Mouse (Mus musculus): ENCODE measurements at regions not wholly inside any gene's neighbourhood (a gene's known extent, or its start where the extent isn't known, plus 50 kb on each side); places are given as distances from the start of the nearest gene placed in this dataset.
"Not testable (repeated sequence)": the region's sequence is repeated elsewhere in the genome, so short reads cannot be mapped to it uniquely, and the experiment has no call there.

GRCm38 (mm10) chr5:100299141-100299540, 116.9 kb downstream of the Sec31a start:
- Histone ChIP-seq H3K36me3 (ENCODE audit: control insufficient read depth, insufficient read depth, low read length, poor library complexity, severe bottlenecking) (no peaks in the 10 kb centered on the region), H3K9me3 (ENCODE audit: control insufficient read depth, insufficient read depth, low read depth, low read length) (no peaks in the 10 kb centered on the region), H3K27ac (ENCODE audit: insufficient read depth, low read depth, low read length, poor library complexity, severe bottlenecking) (no peak overlapping the region), H3K4me1 (ENCODE audit: control insufficient read depth in 2 of 2, insufficient read depth in 2 of 2, low read length in 2 of 2, poor library complexity in 1 of 2) (no peaks in the 10 kb centered on the region), H3K4me3 (ENCODE audit: insufficient read depth in 1 of 2, low read depth in 1 of 2, low read length in 2 of 2, poor library complexity in 1 of 2, severe bottlenecking in 1 of 2) (no peak overlapping the region), H3K9ac (ENCODE audit: insufficient read depth, low read depth, low read length, poor library complexity, severe bottlenecking) (no peak overlapping the region)
- no peak for TF ChIP-seq CHD2 (IDR thresholded peaks at IDR 0.05; ENCODE audit: low read depth, low read length)
- no peak for DNase-seq (ENCODE audit: low read depth, low spot score)
- in situ Hi-C loops (cut with MboI; ENCODE audit: low sequenced_read_pairs in 2 of 2, unreplicated experiment in 2 of 2): no loop called here

GRCm38 (mm10) chr5:100294189-100294588, 121.8 kb downstream of the Sec31a start:
- in situ Hi-C loops (cut with MboI; ENCODE audit: low sequenced_read_pairs in 2 of 2, unreplicated experiment in 2 of 2): no loop called here

GRCm38 (mm10) chr5:100280215-100280614, 120.6 kb upstream of the Tmem150c start:
- Histone ChIP-seq H3K4me3 (ENCODE audit: insufficient read depth in 1 of 2, low read depth in 1 of 2, low read length in 2 of 2, poor library complexity in 1 of 2, severe bottlenecking in 1 of 2) (no peak overlapping the region), H3K27ac (ENCODE audit: insufficient read depth, low read depth, low read length, poor library complexity, severe bottlenecking) (no peak overlapping the region), H3K9ac (ENCODE audit: insufficient read depth, low read depth, low read length, poor library complexity, severe bottlenecking) (no peak overlapping the region), H3K36me3 (ENCODE audit: control insufficient read depth, insufficient read depth, low read length, poor library complexity, severe bottlenecking) (no peaks in the 10 kb centered on the region), H3K4me1 (ENCODE audit: control insufficient read depth in 2 of 2, insufficient read depth in 2 of 2, low read length in 2 of 2, poor library complexity in 1 of 2) (no peaks in the 10 kb centered on the region), H3K9me3 (ENCODE audit: control insufficient read depth, insufficient read depth, low read depth, low read length) (no peaks in the 10 kb centered on the region)
- in situ Hi-C loops (cut with MboI; ENCODE audit: low sequenced_read_pairs in 2 of 2, unreplicated experiment in 2 of 2): no loop called here
- TF ChIP-seq MAFK (IDR thresholded peaks at IDR 0.05; ENCODE audit: insufficient read depth, low read depth, low read length): no peak
- TF ChIP-seq ZNF384 (IDR thresholded peaks at IDR 0.05; ENCODE audit: low read depth, low read length): no peak
- TF ChIP-seq HCFC1 (IDR thresholded peaks at IDR 0.05; ENCODE audit: borderline replicate concordance, insufficient read depth, low read length): no peak
- no peak for TF ChIP-seq CHD2 (IDR thresholded peaks at IDR 0.05; ENCODE audit: low read depth, low read length)
- no peak for TF ChIP-seq ZC3H11A (IDR thresholded peaks at IDR 0.05; ENCODE audit: borderline replicate concordance, low read depth, low read length)
- no peak for DNase-seq (ENCODE audit: low read depth, low spot score)

More at GRCm38 (mm10) chr5:100294189-100294588, 121.8 kb downstream of the Sec31a start:
- TF ChIP-seq ZC3H11A (IDR thresholded peaks at IDR 0.05; ENCODE audit: borderline replicate concordance, low read depth, low read length): no peak
- no peak for TF ChIP-seq MAFK (IDR thresholded peaks at IDR 0.05; ENCODE audit: insufficient read depth, low read depth, low read length)
- TF ChIP-seq HCFC1 (IDR thresholded peaks at IDR 0.05; ENCODE audit: borderline replicate concordance, insufficient read depth, low read length): no peak
- TF ChIP-seq ZNF384 (IDR thresholded peaks at IDR 0.05; ENCODE audit: low read depth, low read length): no peak
- no peak for TF ChIP-seq CHD2 (IDR thresholded peaks at IDR 0.05; ENCODE audit: low read depth, low read length)
- DNase-seq (ENCODE audit: low read depth, low spot score): no peak
- Histone ChIP-seq H3K9me3 (ENCODE audit: control insufficient read depth, insufficient read depth, low read depth, low read length) (no peaks in the 10 kb centered on the region), H3K4me1 (ENCODE audit: control insufficient read depth in 2 of 2, insufficient read depth in 2 of 2, low read length in 2 of 2, poor library complexity in 1 of 2) (no peaks in the 10 kb centered on the region), H3K9ac (ENCODE audit: insufficient read depth, low read depth, low read length, poor library complexity, severe bottlenecking) (no peak overlapping the region), H3K4me3 (ENCODE audit: insufficient read depth in 1 of 2, low read depth in 1 of 2, low read length in 2 of 2, poor library complexity in 1 of 2, severe bottlenecking in 1 of 2) (no peak overlapping the region), H3K27ac (ENCODE audit: insufficient read depth, low read depth, low read length, poor library complexity, severe bottlenecking) (no peak overlapping the region), H3K36me3 (ENCODE audit: control insufficient read depth, insufficient read depth, low read length, poor library complexity, severe bottlenecking) (no peaks in the 10 kb centered on the region)

GRCm38 (mm10) chr5:100279474-100279873, 119.9 kb upstream of the Tmem150c start:
- TF ChIP-seq MAFK (IDR thresholded peaks at IDR 0.05; ENCODE audit: insufficient read depth, low read depth, low read length) (no peak), CHD2 (IDR thresholded peaks at IDR 0.05; ENCODE audit: low read depth, low read length) (no peak), HCFC1 (IDR thresholded peaks at IDR 0.05; ENCODE audit: borderline replicate concordance, insufficient read depth, low read length) (no peak), ZNF384 (IDR thresholded peaks at IDR 0.05; ENCODE audit: low read depth, low read length) (no peak), ZC3H11A (IDR thresholded peaks at IDR 0.05; ENCODE audit: borderline replicate concordance, low read depth, low read length) (no peak)
- H3K27ac ChIP-seq (ENCODE audit: insufficient read depth, low read depth, low read length, poor library complexity, severe bottlenecking): no peak overlapping the region
- H3K9me3 ChIP-seq (ENCODE audit: control insufficient read depth, insufficient read depth, low read depth, low read length): no peaks in the 10 kb centered on the region
- H3K36me3 ChIP-seq (ENCODE audit: control insufficient read depth, insufficient read depth, low read length, poor library complexity, severe bottlenecking): no peaks in the 10 kb centered on the region
- H3K9ac ChIP-seq (ENCODE audit: insufficient read depth, low read depth, low read length, poor library complexity, severe bottlenecking): no peak overlapping the region
- no peaks in the 10 kb centered on the region for H3K4me1 ChIP-seq (ENCODE audit: control insufficient read depth in 2 of 2, insufficient read depth in 2 of 2, low read length in 2 of 2, poor library complexity in 1 of 2)
- H3K4me3 ChIP-seq (ENCODE audit: insufficient read depth in 1 of 2, low read depth in 1 of 2, low read length in 2 of 2, poor library complexity in 1 of 2, severe bottlenecking in 1 of 2): peak overlapping the region in 1 of 2 experiments; percentile 48; a peak in 2 of 4 replicates
- in situ Hi-C loops (cut with MboI; ENCODE audit: low sequenced_read_pairs in 2 of 2, unreplicated experiment in 2 of 2): no loop called here
- DNase-seq (ENCODE audit: low read depth, low spot score): no peak

- H3K9me3 ChIP-seq (ENCODE audit: control insufficient read depth, insufficient read depth, low read depth, low read length): no peaks in the 10 kb centered on the region
- in situ Hi-C loops (cut with MboI; ENCODE audit: low sequenced_read_pairs in 2 of 2, unreplicated experiment in 2 of 2): no loop called here
- H3K4me3 ChIP-seq (ENCODE audit: insufficient read depth in 1 of 2, low read depth in 1 of 2, low read length in 2 of 2, poor library complexity in 1 of 2, severe bottlenecking in 1 of 2): no peak overlapping the region
- H3K9ac ChIP-seq (ENCODE audit: insufficient read depth, low read depth, low read length, poor library complexity, severe bottlenecking): no peak overlapping the region
- no peak for TF ChIP-seq MAFK (IDR thresholded peaks at IDR 0.05; ENCODE audit: insufficient read depth, low read depth, low read length)
- no peak for TF ChIP-seq ZC3H11A (IDR thresholded peaks at IDR 0.05; ENCODE audit: borderline replicate concordance, low read depth, low read length)
- no peak for TF ChIP-seq CHD2 (IDR thresholded peaks at IDR 0.05; ENCODE audit: low read depth, low read length)
- no peak overlapping the region for H3K27ac ChIP-seq (ENCODE audit: insufficient read depth, low read depth, low read length, poor library complexity, severe bottlenecking)
- H3K36me3 ChIP-seq (ENCODE audit: control insufficient read depth, insufficient read depth, low read length, poor library complexity, severe bottlenecking): no peaks in the 10 kb centered on the region
- H3K4me1 ChIP-seq (ENCODE audit: control insufficient read depth in 2 of 2, insufficient read depth in 2 of 2, low read length in 2 of 2, poor library complexity in 1 of 2): peaks cover 0 to 2% of the 10 kb centered on the region in 2 experiments; a peak in 1 of 4 replicates
- DNase-seq (ENCODE audit: low read depth, low spot score): no peak
Measured at GRCm38 (mm10) chr5:100274674-100275073, 115.1 kb upstream of the Tmem150c start.

GRCm38 (mm10) chr5:100271975-100272374, 112.4 kb upstream of the Tmem150c start:
- H3K4me1 ChIP-seq (ENCODE audit: control insufficient read depth in 2 of 2, insufficient read depth in 2 of 2, low read length in 2 of 2, poor library complexity in 1 of 2): peaks cover 0 to 10% of the 10 kb centered on the region in 2 experiments; a peak in 1 of 4 replicates

More at GRCm38 (mm10) chr5:100271975-100272374, 112.4 kb upstream of the Tmem150c start:
- H3K9me3 ChIP-seq (ENCODE audit: control insufficient read depth, insufficient read depth, low read depth, low read length); H3K36me3 ChIP-seq (ENCODE audit: control insufficient read depth, insufficient read depth, low read length, poor library complexity, severe bottlenecking); DNase-seq (ENCODE audit: low read depth, low spot score); H3K9ac ChIP-seq (ENCODE audit: insufficient read depth, low read depth, low read length, poor library complexity, severe bottlenecking); H3K4me3 ChIP-seq (ENCODE audit: insufficient read depth in 1 of 2, low read depth in 1 of 2, low read length in 2 of 2, poor library complexity in 1 of 2, severe bottlenecking in 1 of 2); H3K27ac ChIP-seq (ENCODE audit: insufficient read depth, low read depth, low read length, poor library complexity, severe bottlenecking); in situ Hi-C loops (cut with MboI; ENCODE audit: low sequenced_read_pairs in 2 of 2, unreplicated experiment in 2 of 2): not testable (repeated sequence)

Data from ES-E14 (cell line).